Mouse (Mus musculus) erythroblast, adult 5-6 weeks (primary cell): ENCODE measurements around the gene Prkcd. TPM values are rescaled to one million over a fixed set of nuclear protein-coding genes. Genes with fewer than 3 reads are reported as not detected.

Source experiments
- ATAC-seq: replicated peaks from 2 replicates; pipeline ENCODE4 v1.8.0; 2016; ENCODE audit warnings: moderate number of reproducible peaks, mild to moderate bottlenecking, moderate TSS enrichment, inconsistent platforms; ENCODE audit not compliant: poor library complexity, low FRiP score, severe bottlenecking
- total RNA-seq, 2 experiments: library from RNA; stranded (forward) in 1 of 2; stranded (reverse) in 1 of 2; fragments of 150-400 nt in 1 of 2; fragments of 200-764, 138-1000 nt in 1 of 2; gene quantifications; 2 replicates each; pipeline versions ENCODE4 v1.2.3 to v1.2.4; 2015 to 2017; ENCODE audit warnings: low replicate concordance in 2 of 2

Prkcd gene
- total RNA-seq, 2 experiments from 2014 or later, result 35.5 to 39.9 TPM

DNA sequence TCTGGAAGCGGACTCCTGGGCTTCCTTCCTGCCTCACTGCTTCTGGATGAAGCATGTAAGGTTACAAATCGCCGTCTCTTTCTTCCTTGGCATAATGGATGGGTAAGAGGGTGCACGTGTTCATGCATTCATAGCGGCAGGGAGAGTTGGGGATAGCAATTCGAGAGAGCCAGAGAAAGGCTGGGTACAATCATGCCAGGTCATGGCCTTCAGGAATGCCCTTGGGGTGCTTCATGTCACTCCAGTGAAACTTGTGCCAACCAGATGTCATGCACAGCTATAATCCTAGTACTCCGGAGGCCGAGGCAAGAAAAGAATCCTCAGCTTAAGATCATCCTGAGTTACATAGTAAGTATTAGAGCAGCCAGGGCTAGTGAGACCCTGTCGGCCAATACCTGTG lies 10.5 kb upstream of the Prkcd start:
- no peak for ATAC-seq

DNA sequence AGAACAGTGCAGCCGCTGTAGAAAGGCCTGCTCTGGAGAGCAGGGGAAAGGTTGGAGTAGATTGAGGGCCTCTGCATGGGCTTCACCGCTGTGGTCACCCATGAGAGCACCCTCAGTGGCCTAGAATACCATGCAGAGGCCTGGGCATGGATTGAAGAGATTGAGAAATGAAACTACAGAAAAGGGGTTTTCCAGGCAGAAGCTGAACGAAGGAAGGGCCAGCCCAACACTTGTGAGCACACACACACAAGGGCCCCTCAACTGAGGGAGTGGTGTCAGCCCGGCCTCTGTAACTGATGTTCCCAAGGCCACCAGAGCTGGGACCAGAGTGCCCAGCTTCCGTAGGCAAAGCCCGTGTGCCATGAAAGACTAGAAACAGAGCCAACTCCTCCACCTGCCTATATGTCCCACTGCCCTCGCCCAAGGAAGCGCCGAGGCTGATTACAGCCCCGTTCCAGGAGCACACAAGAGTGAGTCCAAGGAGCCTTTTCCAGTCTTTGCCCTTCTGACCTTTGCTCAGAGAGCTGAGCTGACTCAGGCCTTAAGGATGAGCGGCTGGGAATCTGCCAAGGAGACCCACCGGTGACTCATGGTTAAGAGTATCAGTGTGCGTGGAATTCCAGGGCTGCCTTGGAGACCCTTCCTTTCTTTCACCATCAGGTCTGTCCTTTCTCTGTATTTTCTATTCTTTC lies 9.4 kb upstream of the Prkcd start:
- no peak for ATAC-seq

DNA sequence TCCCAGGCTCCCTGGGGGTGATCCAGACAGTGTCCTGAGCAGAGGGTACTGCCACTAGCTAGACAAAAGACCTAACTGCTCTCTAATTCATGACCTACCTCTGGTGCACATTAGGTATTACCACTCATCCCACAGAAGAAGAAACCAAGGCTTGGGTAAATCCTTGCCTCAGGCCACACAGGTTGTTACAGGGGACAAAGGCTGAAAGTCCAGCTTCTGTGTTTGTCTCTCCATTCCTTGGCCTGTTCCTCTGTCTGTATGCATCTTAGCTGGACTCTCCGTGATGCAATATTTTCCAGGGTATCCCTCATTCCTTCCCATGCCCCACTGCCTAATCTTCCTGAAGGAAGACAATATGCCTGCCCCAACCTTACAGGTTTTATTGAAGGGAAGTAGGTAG lies 8.4 kb upstream of the Prkcd start:
- ATAC-seq, result no peak

DNA sequence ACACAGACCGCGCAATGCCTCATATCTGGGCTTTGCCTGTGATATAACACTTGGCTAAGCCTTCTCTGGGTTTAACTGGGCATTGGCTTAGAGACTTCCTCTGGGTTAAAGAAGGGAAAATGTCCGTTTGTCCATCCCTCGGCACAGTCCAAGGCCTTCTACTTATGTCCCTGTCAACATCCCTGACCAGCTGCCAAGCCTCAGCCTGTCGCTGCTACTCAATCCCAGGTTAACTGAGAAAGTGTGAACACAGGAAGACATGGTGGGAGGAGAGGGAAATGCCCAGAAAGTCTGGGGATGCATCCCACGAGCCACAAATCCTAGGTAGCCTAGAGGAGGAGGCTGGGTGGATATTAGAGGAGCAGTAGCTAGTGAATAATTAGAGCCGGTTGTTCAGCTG lies 7.7 kb upstream of the Prkcd start:
- no peak for ATAC-seq

DNA sequence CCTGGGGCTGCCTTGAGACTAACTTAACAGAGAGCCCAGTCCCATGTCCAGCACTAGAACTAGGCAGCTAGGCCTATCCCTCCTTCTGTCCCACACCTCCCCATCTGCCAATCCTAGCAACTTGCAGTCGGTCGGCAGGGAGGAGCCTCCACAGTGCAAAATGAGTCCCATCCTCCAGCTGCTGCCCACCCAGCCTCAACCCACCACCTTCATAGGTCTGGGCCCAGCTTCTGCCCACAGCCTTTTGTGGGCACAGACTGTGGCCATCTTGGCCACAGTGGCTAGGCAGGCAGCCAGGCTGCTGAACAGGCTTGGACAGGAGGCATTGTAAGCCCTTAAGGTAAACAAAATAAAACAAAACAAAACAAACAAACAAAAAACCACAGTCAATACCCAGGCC lies 5.8 kb upstream of the Prkcd start:
- no peak for ATAC-seq

DNA sequence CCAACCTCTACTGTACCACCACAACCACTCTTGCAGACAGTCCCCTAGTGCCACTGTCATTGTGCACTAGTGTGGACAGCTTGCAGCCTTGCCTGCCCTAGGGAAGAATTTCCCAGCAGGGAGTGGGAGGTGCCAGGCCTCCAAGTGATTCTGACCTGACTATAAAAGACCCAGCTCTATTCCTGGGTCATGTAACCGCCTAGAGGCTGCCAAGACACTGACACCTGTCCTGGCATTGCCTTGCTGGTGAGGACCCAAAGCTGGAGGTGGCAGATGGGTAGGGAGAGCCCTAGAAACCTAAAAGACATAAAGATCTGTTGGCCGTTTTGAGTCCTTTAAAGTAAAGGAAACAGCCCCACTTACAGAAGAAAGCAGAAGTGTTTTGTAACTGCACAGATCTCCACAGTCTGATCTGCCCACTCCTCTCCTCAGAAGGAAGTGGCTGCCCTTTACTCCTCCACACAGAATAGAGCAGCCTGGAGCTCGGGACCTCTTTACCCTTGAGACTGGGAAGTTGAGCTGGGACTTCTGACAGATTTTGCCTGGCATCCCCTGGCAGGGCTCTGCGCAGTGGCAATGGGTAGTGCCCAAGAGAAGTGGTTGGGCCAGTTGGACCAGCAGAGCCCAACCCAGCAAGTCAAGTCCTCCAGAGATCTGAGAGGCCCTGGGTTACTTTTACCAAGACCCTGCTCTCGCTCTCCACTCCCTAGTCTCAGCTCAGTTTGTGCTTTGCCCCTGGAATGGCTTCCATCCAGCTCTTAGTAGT lies 5.0 kb upstream of the Prkcd start:
- ATAC-seq, result no peak

DNA sequence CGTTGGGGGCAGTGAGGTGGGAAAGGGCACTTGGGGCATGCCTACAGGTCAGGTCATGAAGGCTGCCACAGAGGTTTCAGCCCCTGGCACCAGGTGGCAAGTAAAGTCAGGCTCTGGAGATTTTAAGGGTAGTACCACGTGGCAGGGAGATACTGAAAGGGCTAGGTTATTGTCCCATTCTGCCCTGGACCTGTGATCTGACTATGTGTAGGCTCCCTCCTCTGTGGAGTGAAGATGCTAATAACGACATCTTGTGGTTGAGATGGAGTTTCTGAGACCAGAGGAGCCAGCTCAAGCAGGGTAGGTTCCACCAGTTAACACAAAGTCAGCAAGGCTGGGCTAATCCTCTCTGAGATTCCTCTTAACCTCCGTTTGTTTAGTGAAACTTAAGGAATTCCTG lies 3.8 kb upstream of the Prkcd start:
- ATAC-seq, result no peak

DNA sequence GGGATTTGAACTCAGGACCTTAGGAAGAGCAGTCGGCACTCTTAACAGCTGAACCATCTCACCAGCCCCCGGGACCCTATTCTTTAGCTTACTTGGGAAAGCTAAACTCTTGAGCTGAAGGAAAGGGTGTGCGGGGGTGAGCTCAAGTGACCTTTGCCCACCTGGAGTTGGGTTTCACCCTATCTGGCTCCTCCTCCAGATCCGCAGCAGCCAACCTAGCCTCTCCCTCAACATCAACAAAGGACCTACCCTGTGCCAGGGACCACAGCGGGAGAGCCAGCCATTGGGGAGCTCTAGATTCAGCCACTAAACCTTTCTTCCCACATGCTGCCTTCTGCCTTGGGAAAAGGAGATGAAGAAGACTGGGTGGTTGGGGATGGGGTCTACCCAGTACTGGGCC lies 2.2 kb upstream of the Prkcd start:
- ATAC-seq, result no peak

DNA sequence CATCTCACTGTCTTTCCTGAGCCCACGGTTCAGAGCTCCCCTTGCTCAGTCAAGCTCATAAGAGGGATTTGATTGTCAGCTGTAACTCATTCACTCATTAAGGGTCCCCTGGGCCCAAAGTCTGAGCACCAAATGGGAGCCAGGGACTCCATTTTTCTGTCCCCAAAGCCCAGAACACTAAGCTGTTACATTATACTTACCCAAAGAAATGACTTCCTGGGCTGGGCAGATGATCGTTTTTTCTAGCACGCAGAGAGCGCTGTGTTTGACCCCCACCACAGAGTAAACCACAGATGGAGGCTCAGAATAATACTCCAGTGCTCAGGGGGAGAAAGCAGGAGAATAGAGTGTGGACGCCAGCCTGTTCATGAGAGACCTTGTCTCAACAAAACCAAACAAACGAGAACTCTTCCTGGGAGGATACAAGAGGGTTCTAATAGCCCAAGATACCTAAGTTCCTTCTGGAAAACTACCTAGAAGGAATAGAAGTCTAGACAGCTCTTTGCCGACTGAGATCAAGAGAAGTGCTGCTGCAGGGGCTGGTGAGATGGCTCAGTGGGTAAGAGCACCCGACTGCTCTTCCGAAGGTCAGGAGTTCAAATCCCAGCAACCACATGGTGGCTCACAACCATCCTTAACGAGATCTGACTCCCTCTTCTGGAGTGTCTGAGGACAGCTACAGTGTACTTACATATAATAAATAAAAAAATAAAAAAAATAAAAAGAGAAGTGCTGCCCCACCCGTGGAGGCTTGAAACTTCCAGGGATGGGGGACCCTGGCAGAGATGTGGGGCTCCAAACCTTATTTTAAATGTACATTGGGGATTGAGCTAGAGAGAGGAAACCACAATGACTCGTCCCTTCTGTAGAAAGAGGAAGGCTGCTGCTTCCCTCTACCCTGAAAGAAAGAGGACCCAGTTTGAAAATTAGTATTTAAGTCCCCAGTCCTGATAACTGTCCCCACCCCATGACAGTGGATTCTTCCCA lies 1.0 kb upstream of the Prkcd start:
- ATAC-seq, result no peak

DNA sequence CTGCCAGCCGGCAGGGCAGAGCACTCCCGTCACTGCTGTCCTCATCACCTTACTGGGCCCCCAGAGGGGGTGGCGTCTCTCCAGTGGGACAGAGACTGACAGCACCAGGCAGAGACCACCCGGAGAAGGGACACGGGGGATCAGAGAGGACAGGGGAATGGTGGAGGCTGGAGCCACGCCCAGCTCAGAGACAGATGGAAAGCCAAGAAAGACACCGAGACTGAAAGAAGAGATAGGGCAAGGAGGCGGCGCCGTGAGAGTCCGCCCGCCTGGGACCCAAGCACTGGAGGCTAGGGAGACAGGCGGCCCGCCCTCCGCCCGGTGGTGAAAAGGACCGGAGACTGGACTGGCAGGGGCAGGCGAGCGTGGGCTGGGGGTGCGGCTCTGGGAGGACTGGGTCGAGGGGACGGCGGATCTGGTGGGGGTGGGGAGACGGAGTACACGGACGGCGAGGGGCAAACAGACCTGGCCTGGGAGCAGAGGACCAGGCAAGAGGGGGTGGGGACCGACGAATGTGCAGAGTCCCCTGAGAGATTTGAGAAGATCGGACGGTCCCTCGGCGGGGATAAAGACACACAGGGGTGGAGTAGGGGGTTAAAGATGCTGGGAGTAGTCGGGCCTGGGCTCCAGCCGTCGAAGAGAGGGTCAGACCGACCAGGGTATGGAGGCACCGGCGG lies 741 bp downstream of the Prkcd start:
- ATAC-seq, result peak; percentile 83

DNA sequence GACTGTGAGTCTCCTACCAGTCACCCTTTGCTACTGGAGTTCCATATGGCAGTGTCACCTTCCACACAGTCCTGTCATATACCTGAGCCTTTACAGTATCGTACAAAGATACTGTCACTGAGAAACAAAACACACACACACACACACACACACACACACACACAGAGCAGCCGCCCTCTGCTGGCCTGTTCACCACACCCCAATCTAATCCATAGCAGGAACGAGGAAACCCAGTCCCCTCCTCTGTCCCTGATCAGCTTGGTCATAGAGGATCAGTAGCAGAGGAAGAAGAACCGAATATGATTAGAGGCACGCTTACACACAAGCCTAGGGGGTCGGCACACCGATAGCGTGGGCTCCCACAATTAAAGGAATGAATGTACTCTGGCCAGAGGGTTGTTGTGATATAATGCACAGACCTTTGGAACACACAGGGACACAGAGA lies 1.7 kb downstream of the Prkcd start:
- no peak for ATAC-seq

DNA sequence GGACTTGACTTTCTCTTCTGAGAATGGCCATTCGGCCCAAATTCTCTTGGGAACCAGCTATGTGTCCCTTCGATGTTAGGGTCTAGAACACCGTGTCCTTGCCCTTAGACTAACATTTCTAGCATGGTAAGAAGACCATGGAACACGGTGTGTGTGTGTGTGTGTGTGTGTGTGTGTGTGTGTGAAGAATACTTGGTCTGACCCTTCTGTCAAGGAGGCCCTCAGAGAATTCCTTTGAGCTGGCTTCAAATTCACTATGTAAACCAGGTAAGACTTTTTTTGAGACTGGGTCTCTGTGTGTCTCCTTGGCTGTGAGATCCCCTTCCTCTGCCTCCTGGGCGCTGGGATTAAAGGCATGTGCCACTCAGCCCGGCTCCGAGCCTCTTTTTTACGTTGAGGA lies 3.5 kb downstream of the Prkcd start:
- ATAC-seq, result no peak

DNA sequence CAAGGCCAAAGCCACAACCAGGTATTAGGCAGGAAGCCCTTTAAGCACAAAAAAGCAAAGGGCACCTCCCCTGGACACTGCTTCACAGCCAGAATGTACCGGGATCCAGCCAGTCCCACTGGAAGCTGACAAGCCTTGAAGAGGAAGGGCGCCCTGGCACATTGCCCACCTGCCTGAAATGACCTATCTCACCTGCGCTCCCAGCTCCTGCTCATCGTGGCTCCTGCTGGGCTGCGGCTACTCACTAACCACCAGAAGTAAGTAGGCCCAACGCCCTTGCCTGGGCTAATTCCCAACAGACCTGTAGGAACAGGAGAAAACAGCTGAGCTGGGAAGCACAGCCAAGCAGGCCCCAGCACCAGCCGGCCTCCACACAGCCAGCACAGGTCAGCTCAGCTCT lies 3.9 kb downstream of the Prkcd start:
- no peak for ATAC-seq

DNA sequence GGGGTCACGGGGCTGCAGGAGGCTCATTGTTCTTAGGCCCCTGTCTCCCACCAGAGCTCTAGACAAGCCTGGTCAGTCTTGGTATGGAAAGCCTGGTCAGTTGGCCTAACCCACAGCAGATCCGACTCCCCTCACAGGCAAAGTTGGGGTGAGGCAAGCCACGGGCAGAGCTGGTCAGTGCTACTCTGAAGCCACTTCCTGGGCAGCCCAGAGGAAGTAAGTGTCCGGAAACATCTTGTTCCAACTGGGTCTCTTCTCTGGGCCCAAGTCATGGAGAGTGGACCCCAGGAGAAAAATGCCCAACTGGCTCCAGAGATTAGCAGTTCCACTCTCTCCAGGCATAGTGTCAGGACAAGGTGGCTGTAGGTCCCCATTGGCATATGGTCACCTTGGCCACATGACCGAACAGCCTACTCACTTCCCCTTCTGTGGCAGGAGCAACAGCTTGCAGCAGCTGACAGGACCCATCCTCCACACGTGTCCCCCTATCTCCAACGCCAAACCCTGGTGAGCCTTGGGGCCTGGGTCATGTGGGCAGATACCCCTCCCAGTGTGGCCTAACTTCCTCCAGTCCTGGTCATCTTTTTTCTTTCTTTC lies 5.9 kb downstream of the Prkcd start:
- ATAC-seq, result no peak

DNA sequence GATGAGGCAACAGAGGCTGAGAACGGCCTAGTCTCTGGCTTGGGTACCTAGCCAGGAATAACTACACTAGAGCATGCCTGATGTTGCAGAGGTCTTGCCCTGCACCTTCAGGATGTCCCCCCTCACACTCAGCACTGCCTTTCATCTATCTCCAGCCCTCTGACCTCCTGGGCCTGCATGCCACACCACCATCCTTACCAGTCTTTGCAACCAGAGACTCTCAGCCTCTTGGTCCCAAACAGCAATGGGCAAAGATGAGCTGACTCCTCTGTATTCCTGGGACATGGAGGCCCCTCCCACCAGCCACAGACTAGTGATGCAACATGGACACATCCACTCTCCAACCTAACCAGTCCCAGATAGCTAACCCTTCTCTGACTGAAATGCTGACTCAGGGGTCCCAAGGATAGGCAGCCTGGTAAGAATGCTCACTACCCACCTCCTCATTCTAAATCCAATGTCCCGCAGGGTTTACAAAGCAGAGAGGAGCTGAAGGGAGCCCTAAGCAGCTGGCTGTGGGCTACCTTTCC lies 7.2 kb downstream of the Prkcd start:
- ATAC-seq, result no peak

DNA sequence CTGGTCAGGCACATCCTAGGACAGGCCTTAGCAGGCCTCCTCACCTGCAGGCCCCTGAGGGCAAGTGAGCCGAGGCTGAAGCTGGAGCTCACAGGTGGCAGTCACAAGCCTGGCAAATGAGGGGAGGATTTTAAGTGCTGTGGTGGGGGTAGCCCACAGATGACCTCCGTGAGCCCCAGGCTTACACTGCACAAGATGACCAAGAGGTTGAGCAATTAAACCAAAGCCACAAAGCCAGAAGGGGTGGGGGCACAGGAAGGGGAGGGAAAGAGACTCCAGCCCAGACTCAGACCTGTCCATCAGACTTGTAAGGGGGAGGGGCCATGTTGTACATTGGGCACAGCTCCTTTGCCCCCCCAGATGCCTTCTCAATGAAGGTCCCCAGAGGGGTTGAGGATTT lies 9.3 kb downstream of the Prkcd start:
- ATAC-seq, result no peak

DNA sequence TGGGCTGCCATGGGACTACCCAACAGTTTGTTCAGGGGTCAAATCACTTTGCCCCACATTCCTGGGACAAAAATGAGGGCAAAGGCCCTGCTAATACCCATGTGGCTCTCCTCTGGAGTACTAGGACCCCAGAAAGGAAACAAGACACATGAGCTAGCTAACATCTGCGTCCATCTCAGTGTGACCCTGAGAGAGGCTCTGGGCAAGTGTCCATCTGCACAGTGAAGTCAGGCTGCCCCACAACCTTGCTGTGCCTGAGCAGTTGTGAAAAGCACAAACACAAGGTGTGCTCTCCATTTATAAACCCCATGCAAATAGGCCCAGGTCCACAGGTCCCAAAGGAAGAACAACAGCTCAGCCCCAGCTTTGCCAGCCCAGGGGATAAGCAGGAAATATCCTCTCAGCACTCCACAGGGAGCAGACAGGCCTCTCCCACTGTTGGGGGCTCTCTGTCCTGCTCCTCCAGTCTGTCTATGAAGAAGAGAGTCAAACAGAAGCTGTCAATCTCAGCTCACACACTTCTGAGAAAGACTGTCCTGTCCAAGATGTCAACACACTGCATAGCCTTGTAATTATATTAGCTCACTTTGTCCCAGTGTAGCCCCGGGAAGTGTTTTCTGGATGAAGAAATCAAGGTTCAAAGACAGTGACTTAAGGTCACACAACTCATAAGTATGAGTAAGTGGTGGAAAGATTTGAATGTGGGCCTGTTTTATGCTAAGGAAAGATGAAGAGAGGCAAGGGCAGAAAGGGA lies 12.9 kb downstream of the Prkcd start:
- ATAC-seq, result no peak

DNA sequence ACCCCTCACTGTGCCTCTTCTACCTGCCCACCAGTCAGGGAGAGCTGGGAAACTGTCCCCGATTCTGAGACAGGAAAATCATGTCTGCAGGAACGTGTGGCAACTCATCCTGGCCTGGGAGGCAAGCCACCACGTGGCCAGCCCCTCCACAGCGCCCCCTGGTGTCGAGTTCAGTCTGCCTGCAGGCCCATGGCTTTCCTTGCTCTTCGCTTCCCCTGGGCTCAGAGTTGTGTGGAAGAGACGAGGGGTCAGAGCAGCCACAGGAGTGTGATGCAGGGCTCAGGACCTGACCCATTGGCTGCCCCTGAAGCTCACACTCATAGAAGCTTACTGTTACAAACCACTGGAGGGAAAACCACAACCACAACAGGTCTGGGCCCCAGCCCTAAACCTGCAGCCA lies 13.5 kb downstream of the Prkcd start:
- peak; percentile 59 for ATAC-seq

DNA sequence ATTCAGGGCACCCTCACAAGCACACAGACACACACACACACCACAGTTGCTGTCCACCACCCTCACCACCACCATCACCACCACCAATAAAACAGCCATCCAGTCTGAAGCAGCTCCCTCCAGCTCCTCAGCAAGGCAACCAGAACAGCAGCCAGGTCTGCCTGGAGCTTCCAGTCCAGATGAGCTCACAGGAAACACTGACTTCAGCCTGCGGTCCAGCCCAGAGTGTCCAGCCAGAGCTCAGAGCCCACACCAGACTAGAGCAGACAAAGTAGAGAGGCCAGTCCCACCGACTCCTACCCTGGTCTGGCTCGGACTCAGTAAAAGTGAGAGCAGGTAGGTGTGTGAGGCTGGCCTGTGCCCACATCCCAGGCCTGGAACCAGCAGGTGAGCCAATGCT lies 15.1 kb downstream of the Prkcd start:
- no peak for ATAC-seq
